Mouse (Mus musculus): ENCODE measurements around the gene Pcdh9. TPM values are rescaled to one million over a fixed set of nuclear protein-coding genes. Genes with fewer than 3 reads are reported as not detected.

Pcdh9 gene
- total RNA-seq, 4 experiments from 2014 or later, result 0.78 to 2.6 (median 1.8) TPM

- DNase-seq (ENCODE audit: low spot score), result peak; percentile 7
These were observed 95.9 kb downstream of the Pcdh9 start for GRCm38 (mm10) chr14:93794530-93794929.

DNA sequence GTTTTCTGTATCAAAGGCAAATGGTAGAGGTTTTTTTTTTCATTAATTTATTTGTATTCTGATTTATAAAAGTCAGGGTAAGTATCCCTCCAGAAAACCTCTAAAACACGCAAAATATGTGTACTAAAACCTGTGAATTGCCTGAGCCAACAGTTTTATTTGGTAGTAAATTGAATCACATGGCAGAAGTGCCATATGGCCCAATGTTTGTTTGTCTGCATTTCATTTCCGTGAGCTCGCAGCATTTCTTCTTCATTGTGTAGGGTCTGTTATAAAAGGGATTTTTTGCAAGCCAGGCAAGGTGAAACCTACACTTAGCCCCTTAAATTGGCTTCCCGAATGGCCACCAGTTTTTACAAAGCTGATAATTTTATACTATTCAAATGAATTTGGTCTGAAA is 104.2 kb downstream of the Pcdh9 start:
- no peak for DNase-seq (ENCODE audit: low spot score)

DNA sequence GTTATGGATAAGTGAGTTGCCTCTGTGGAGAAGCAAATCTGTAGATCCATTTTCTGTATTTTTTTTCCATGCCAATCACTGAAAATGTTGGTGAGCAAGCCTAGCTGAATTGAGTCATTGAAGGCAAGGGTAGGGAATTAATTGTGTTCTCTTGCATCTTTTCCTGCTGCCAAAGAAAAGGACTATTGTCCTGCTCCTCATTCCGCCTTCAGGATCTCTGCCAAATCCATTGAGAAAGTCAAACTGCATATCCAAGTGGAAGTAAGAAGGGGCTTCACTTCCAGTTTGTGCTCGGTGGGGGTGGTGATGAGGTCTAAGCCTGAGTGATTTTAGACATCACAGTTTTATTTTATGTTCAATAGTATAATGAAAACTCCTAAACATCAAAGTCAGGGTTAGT is 105.4 kb downstream of the Pcdh9 start:
- no peak for DNase-seq (ENCODE audit: low spot score)

DNA sequence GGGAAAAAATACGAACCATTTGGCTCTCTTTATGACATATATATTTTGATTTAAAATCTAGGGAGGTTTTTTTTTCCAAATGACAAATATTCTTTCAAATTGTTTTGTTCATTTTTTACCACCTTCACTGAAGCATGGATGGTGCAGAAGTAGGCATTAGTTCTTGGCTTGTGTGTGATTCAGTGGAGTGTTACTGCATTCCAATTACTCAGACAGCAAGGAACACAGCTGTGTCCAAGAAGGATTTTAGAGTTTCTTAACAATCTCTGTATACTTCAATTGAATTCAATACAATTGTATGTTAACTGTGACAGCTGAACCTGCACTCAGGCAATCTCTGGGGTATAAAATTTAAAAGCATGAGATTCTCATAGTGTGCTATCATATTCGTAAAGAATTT is 127.6 kb downstream of the Pcdh9 start:
- DNase-seq (ENCODE audit: low spot score), result no peak

DNA sequence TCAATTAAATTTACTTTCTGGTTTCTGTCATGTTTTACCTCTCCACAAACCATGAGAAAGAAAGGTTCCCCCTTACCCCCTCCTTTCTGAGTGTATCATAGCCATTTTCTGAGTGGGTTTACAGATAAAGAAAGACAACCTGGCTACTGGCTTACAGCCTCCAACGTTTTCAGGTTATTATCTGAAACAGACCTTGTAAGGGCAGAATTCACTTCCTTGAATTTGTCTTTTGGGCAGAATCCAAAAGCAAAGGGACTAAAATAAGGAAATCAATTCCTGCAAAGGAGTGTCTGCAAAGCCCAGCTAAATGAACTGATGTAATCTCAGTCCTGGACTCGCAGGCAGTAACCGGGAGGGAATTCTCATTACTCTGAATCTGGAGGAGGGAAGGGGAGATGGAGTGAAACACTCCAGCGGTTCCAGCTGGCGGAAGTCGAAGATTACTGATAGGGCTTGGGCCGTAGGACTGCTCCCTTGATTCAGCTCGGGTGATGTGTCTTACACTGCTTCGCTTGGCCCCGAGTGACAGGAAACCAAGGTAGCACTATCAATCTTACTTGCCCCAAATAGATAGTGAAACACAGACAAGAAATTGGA is 156.3 kb downstream of the Pcdh9 start:
- DNase-seq (ENCODE audit: low spot score), result peak; percentile 35

GRCm38 (mm10) chr14:93725798-93726197 is 164.7 kb downstream of the Pcdh9 start:
- no peak for DNase-seq (ENCODE audit: low spot score)

GRCm38 (mm10) chr14:93719208-93719607 is 171.3 kb downstream of the Pcdh9 start:
- no peak for DNase-seq (ENCODE audit: low spot score)

- DNase-seq (ENCODE audit: low spot score), result no peak
These were observed 177.1 kb downstream of the Pcdh9 start for GRCm38 (mm10) chr14:93713250-93713935.

GRCm38 (mm10) chr14:93708651-93709050 is 181.8 kb downstream of the Pcdh9 start:
- DNase-seq (ENCODE audit: low spot score), result no peak

DNA sequence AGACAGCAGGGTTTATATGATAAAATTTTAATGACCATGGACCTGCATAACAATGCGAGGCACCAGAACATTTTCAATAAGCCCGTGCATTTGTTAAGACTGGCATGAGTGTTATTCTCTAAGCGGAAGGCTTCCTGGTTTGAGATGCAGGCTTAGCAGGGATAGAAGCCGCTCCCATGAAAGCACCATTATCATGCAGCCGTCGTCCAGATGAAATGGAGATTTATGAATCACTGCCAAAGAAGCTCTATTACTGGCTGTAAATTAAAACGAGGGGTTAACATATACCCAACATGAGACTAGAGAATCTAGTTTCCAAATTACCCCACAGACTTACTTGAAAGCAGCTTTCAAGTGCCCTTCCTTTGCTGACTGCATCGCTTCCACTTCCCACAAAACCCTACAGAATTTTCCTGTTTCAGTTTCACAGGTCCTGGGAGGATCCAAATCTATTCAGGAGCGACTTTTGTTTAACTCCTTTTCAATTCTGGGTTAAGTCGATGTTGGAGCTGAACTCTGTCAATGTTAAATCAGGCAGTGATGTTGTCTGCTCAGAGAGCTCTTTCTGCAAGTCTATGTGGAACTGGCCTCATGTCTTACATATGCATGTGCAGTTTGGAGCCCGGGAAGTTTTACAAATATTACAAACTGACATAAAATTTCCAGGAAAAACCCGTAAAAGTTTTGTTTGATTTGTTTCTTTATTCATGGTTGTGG is 188.9 kb downstream of the Pcdh9 start:
- no peak for DNase-seq (ENCODE audit: low spot score)

- DNase-seq (ENCODE audit: low spot score), result no peak
These were observed 189.6 kb downstream of the Pcdh9 start for GRCm38 (mm10) chr14:93700916-93701315.

DNA sequence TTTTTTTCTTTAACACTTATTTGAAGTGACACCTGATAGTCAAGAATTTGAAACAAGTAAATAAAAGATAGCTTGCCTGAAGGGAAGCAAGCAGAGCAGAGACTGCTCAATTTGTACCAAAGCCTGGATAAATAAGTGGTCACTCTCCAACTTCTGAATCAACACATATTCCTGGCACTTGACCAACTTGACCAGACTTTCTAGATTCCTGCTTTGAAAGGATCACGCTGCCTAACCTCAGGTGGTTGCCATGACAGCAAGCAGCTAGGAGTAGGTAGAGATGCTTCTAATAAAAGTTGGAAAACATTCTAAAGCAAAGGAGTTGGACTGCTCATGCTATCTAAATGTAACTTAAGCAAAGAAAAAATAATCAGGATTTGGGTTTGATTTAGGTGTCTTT is 205.8 kb downstream of the Pcdh9 start:
- no peak for DNase-seq (ENCODE audit: low spot score)

DNA sequence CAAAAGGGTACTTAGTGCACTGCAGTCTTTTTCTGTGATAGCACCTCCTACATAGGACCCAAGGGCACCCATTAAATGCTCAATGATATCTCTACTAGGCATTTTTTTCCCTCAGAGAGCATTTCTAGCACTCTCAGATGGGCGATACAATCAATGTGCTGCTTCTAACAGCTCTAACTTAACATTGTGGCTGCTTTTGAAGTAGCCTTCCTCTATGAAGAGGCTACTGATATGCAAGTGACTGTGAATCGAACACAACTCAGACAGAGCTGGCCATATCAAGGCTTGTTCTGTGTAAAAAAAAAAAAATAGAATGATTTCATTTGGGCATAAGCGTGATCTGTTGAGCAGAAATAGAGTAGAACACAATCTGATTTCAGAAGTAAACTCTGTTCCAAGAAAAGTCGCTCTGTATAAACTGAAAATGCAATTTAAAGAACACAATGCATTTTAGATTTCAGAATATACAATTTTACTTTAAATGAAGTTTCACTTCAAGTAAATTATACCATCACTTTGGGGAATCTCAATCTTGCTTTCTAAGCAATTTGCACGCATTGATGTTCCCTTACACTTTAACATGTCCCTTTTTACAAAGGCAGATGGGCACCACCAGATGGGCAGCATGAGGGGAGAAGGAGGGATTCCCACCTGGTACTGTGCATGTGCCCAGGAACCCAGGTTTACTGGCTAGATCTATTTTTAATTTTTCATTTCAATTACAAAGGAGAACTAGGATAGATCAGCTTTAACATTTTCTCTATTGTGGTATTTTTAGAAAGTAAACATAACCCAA is 215.0 kb downstream of the Pcdh9 start:
- DNase-seq (ENCODE audit: low spot score), result no peak

DNA sequence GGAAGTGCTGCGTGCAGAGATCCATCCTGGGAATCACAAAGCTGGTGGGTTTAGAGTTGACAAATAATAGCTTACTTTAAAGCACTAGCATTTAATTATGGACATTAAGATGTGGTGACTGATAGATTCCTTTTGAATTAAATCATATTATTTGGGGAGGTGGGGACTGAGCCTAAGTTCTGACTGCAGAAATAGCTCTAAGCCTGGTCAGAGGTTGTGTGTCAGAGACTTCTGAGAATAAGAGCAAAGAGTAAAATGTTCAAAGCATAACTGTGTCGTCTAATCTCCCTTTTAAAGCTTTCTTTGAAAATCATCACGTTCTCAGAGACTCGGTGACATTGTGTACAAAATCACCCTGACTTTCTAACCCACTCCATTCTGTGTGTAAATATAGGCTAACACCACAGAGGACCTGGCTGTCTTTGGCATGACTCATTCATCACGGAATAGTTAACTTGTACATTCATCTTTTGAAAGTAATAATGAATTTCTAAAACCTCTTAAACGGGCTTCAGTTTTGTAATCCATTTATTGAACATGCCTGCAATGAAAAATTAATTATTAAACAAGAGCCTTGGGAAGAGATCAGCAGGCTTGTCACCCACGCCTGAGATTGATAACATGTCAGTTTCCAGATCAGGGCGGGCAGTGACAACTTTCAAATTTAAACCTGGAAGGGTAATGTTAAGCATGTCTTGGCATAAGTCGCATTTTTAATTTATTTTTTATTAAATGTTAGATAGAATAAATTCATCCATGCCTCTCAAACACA is 236.3 kb downstream of the Pcdh9 start:
- no peak for DNase-seq (ENCODE audit: low spot score)

DNA sequence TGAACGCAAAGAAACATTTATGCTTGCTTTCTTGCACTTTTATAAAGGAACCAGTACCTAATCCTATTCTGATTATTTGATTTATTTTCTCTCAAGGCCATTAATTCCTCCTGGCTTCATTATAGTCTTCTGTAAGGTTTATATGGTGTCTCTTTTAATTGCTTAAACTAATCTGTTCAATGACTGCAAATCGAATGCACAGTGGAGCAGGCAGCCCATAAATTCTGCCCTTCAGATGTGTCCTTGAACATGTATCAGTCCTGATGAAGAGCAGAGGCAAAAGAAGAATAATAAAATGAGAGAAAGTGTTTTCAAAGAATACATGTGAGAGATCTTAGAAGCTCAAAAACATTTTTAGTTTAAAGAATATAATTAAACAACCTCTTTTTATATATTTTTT is 263.2 kb downstream of the Pcdh9 start:
- no peak for DNase-seq (ENCODE audit: low spot score)

DNA sequence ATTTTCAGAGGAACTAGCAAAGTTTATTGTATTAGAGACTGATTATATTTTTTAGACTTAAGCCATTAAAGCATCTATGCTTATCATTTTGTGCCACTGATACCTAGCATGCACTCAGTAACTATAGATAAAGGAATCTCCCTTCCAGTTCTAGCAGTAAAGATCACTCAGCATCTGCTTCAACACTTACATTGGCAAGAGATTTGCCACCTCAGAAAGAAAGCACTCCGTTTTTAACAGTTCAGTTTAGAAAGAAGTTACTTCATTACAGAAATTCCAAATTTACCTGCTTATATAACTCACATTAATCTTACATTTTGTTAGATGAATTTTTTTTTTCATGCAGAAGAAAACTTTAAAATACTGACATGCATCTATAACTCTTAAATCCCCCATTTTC is 266.3 kb downstream of the Pcdh9 start:
- no peak for DNase-seq (ENCODE audit: low spot score)

DNA sequence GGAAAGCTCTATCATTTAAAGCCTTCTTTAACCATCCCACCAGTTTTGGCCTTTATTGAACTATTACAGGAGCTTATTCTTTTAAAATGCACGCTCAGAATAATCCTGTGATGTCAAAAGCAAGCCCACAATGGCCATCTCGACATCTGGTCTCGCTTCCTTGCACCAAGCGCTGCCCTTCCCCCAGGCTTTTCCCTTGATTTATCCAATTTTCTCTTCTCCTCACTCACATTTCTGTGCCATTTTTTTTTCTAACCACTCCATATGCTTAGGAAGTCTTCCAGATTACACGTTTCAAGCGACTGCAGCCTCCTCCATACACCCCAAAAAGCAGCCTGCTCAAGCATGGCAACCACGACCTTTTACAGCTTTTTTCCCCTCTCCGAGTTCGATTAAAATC is 269.3 kb downstream of the Pcdh9 start:
- no peak for DNase-seq (ENCODE audit: low spot score)

DNA sequence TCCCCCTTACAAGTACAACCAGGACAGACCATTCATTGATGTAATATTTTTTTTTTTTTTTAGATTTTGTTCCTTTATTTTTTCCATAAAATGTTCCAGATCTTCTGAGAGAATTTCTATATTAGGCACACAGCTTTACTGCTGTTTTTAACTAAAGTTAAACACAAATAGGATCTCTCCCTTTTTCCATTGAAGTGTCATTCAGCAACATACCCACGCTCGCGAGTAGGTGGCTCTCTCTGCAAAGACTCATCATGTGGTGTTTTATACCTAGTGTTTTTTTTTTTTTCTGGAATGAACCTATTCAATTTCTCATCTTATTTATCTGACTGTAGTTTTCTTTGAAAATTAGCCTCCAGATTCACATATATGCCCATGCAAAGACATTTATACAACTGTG is 282.9 kb downstream of the Pcdh9 start:
- DNase-seq (ENCODE audit: low spot score), result no peak

DNA sequence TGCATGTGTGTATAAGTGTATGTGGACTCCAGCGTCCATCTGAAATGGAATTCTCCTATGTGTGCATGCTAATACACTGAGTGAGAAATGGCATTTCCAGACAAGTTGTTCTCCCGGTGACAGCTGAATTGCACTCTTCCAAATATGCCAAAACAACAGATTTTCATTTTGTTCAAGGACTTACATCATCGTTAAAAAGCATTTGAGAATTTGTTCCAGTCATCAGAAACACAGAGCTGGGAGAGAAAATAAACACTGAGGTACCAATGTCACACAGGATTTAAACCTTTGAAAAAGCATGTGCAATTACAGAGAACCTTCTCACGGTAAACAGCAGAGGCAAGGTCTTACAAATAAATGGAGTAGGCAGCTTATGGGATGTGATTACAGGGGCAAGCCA is 290.5 kb downstream of the Pcdh9 start:
- no peak for DNase-seq (ENCODE audit: low spot score)

GRCm38 (mm10) chr14:93585432-93586024 is 305.0 kb downstream of the Pcdh9 start:
- DNase-seq (ENCODE audit: low spot score), result no peak

- DNase-seq (ENCODE audit: low spot score), result no peak
These were observed 326.1 kb downstream of the Pcdh9 start for GRCm38 (mm10) chr14:93564361-93564760.

All from heart, adult 8-10 months (tissue).